Mouse (Mus musculus) midbrain, embryonic 15.5 days (tissue): ENCODE measurements around the gene Car2. TPM values are rescaled to one million over a fixed set of nuclear protein-coding genes. Genes with fewer than 3 reads are reported as not detected.
A peak's percentile ranks its signal among the peaks of the same experiment; 100 is the strongest.

ENCODE experiments used
- ATAC-seq: fragments of 200-750 bp; cut with Nextera tagmentation; replicated peaks from 2 replicates; pipeline ENCODE4 v1.8.0; 2017; ENCODE audit warnings: moderate TSS enrichment
- H3K27ac ChIP-seq: fragments of 300-500 bp; sonication (generic); 2 replicates; pipeline ENCODE4 v1.5.1; 2015; ENCODE audit warnings: mild to moderate bottlenecking, inconsistent platforms
- H3K27me3 ChIP-seq: fragments of 300-500 bp; sonication (generic); replicated peaks from 2 replicates; pipeline ENCODE4 v1.6.1; 2015; ENCODE audit warnings: inconsistent platforms
- H3K36me3 ChIP-seq: fragments of 300-500 bp; sonication (generic); replicated peaks from 2 replicates; pipeline ENCODE4 v1.6.1; 2015; ENCODE audit warnings: inconsistent platforms
- H3K4me1 ChIP-seq: fragments of 300-500 bp; sonication (generic); 2 replicates; pipeline ENCODE4 v1.6.1; 2015; ENCODE audit warnings: inconsistent platforms
- H3K4me2 ChIP-seq: fragments of 300-500 bp; sonication (generic); 2 replicates; pipeline ENCODE4 v1.6.1; 2015; ENCODE audit warnings: inconsistent platforms, mild to moderate bottlenecking, moderate library complexity
- H3K4me3 ChIP-seq: fragments of 300-500 bp; sonication (generic); 2 replicates; pipeline ENCODE4 v1.5.1; 2015; ENCODE audit warnings: mild to moderate bottlenecking, inconsistent platforms
- H3K9ac ChIP-seq: fragments of 300-500 bp; sonication (generic); 2 replicates; pipeline ENCODE4 v1.6.1; 2015; ENCODE audit warnings: mild to moderate bottlenecking, inconsistent platforms
- H3K9me3 ChIP-seq: fragments of 300-500 bp; sonication (generic); 2 replicates; pipeline ENCODE4 v1.6.1; 2016; ENCODE audit warnings: inconsistent platforms
- WGBS: fragments of 180-500 bp; shearing (Covaris S2); methylation state at CpG from one replicate; pipeline ENCODE4 v1.1.7; 2015; ENCODE audit warnings: mixed read lengths; 5-methylcytosine and 5-hydroxymethylcytosine counted together
- polyA plus RNA-seq: library from polyadenylated mRNA; unstranded; fragments of >200 nt; fragmentation: Nextera tagmentation; extraction: Ambion mirVana; gene quantifications from 2 replicates; pipeline ENCODE4 v1.2.1, GENCODE M21; 2015

The Car2 gene
- polyA plus RNA-seq, 1 experiment from 2014 or later, result 18.9 TPM

GRCm38 (mm10) chr3:14882756-14883155, 3.3 kb upstream of the Car2 start:
- WGBS, result 80% methylated on average over 3 of the region's 3 CpGs
- Histone ChIP-seq H3K27ac (no peak overlapping the region), H3K27me3 (peaks cover 2% of the 10 kb centered on the region; the same call in 1 of the 2 replicates), H3K4me1 (peaks cover 7% of the 10 kb centered on the region), H3K9me3 (no peaks in the 10 kb centered on the region), H3K9ac (no peak overlapping the region), H3K36me3 (no peaks in the 10 kb centered on the region), H3K4me3 (no peak overlapping the region), H3K4me2 (no peak overlapping the region)
- ATAC-seq, result no peak

- Histone ChIP-seq H3K9me3 (no peaks in the 10 kb centered on the region), H3K9ac (no peak overlapping the region), H3K27ac (no peak overlapping the region), H3K4me2 (no peak overlapping the region), H3K36me3 (no peaks in the 10 kb centered on the region), H3K4me1 (peaks cover 7% of the 10 kb centered on the region), H3K27me3 (peaks cover 5% of the 10 kb centered on the region; the same call in 1 of the 2 replicates), H3K4me3 (no peak overlapping the region)
- ATAC-seq, result no peak
These were observed 1.2 kb upstream of the Car2 start for GRCm38 (mm10) chr3:14884826-14885225.

GRCm38 (mm10) chr3:14887134-14887666, 1.1 kb downstream of the Car2 start:
- peak overlapping the region; percentile 56 for H3K4me3 ChIP-seq
- H3K4me1 ChIP-seq, result peaks cover 7% of the 10 kb centered on the region
- H3K27ac ChIP-seq, result no peak overlapping the region
- no peaks in the 10 kb centered on the region for H3K36me3 ChIP-seq
- H3K27me3 ChIP-seq, result peaks cover 5% of the 10 kb centered on the region; the same call in 1 of the 2 replicates
- no peak overlapping the region; the same call in 1 of the 2 replicates for H3K9ac ChIP-seq
- no peaks in the 10 kb centered on the region for H3K9me3 ChIP-seq
- WGBS, result 41% methylated on average over 11 of the region's 11 CpGs
- peak overlapping the region; percentile 82 for H3K4me2 ChIP-seq
- 0 out of 2 replicates have a peak, but pooled peaks have one; percentile 7 for ATAC-seq

GRCm38 (mm10) chr3:14887686-14888295, 1.7 kb downstream of the Car2 start:
- Histone ChIP-seq H3K27me3 (peaks cover 5% of the 10 kb centered on the region; the same call in 1 of the 2 replicates), H3K9ac (no peak overlapping the region), H3K9me3 (no peaks in the 10 kb centered on the region), H3K36me3 (no peaks in the 10 kb centered on the region), H3K4me2 (no peak overlapping the region; the same call in 1 of the 2 replicates), H3K27ac (no peak overlapping the region), H3K4me3 (no peak overlapping the region), H3K4me1 (peaks cover 7% of the 10 kb centered on the region)
- WGBS, result 80% methylated on average over 10 of the region's 10 CpGs
- ATAC-seq, result no peak

- no peak overlapping the region for H3K27ac ChIP-seq
- ATAC-seq, result no peak
- H3K9me3 ChIP-seq, result no peaks in the 10 kb centered on the region
- H3K4me3 ChIP-seq, result no peak overlapping the region
- no peak overlapping the region for H3K9ac ChIP-seq
- H3K4me2 ChIP-seq, result no peak overlapping the region
- H3K27me3 ChIP-seq, result peaks cover 5% of the 10 kb centered on the region; the same call in 1 of the 2 replicates
- 51% methylated on average over 2 of the region's 2 CpGs for WGBS
- H3K36me3 ChIP-seq, result no peaks in the 10 kb centered on the region
- peaks cover 7% of the 10 kb centered on the region for H3K4me1 ChIP-seq
These were observed 2.5 kb downstream of the Car2 start for GRCm38 (mm10) chr3:14888549-14888948.

- ATAC-seq, result no peak
- peaks cover 7% of the 10 kb centered on the region for H3K4me1 ChIP-seq
- H3K36me3 ChIP-seq, result no peaks in the 10 kb centered on the region
- no peak overlapping the region for H3K4me3 ChIP-seq
- peaks cover 5% of the 10 kb centered on the region; the same call in 1 of the 2 replicates for H3K27me3 ChIP-seq
- no peaks in the 10 kb centered on the region for H3K9me3 ChIP-seq
- no peak overlapping the region for H3K4me2 ChIP-seq
- no peak overlapping the region for H3K9ac ChIP-seq
- H3K27ac ChIP-seq, result no peak overlapping the region
- 66% methylated on average over 2 of the region's 2 CpGs for WGBS
These were observed 3.0 kb downstream of the Car2 start for GRCm38 (mm10) chr3:14889085-14889484.

GRCm38 (mm10) chr3:14889716-14890409, 3.8 kb downstream of the Car2 start:
- H3K27ac ChIP-seq, result 0 out of 2 replicates have a peak overlapping the region, but pooled peaks have one; percentile 1
- H3K9ac ChIP-seq, result no peak overlapping the region
- WGBS, result 30% methylated on average over 4 of the region's 4 CpGs
- no peak for ATAC-seq
- no peak overlapping the region for H3K4me3 ChIP-seq
- peaks cover 5% of the 10 kb centered on the region; the same call in 1 of the 2 replicates for H3K27me3 ChIP-seq
- no peaks in the 10 kb centered on the region for H3K9me3 ChIP-seq
- H3K4me2 ChIP-seq, result no peak overlapping the region
- no peaks in the 10 kb centered on the region for H3K36me3 ChIP-seq
- peaks cover 7% of the 10 kb centered on the region for H3K4me1 ChIP-seq

GRCm38 (mm10) chr3:14892991-14893390, 6.9 kb downstream of the Car2 start:
- Histone ChIP-seq H3K9me3 (no peaks in the 10 kb centered on the region), H3K27me3 (no peaks in the 10 kb centered on the region), H3K4me3 (no peak overlapping the region), H3K9ac (no peak overlapping the region), H3K4me1 (no peaks in the 10 kb centered on the region; the same call in 1 of the 2 replicates), H3K4me2 (no peak overlapping the region), H3K27ac (no peak overlapping the region), H3K36me3 (no peaks in the 10 kb centered on the region)
- 82% methylated on average over 3 of the region's 3 CpGs for WGBS
- no peak for ATAC-seq

- Histone ChIP-seq H3K27ac (no peak overlapping the region), H3K4me2 (no peak overlapping the region), H3K4me1 (no peaks in the 10 kb centered on the region; the same call in 1 of the 2 replicates), H3K9ac (no peak overlapping the region), H3K4me3 (no peak overlapping the region), H3K36me3 (no peaks in the 10 kb centered on the region), H3K27me3 (no peaks in the 10 kb centered on the region), H3K9me3 (no peaks in the 10 kb centered on the region)
- 85% methylated on average over 5 of the region's 5 CpGs for WGBS
- no peak for ATAC-seq
These were observed 7.6 kb downstream of the Car2 start for GRCm38 (mm10) chr3:14893700-14894099.

- Histone ChIP-seq H3K4me3 (no peak overlapping the region), H3K27me3 (no peaks in the 10 kb centered on the region), H3K9me3 (no peaks in the 10 kb centered on the region), H3K36me3 (no peaks in the 10 kb centered on the region), H3K9ac (no peak overlapping the region), H3K4me1 (no peaks in the 10 kb centered on the region; the same call in 1 of the 2 replicates), H3K27ac (no peak overlapping the region), H3K4me2 (no peak overlapping the region)
- ATAC-seq, result no peak
- whole genome bisulfite sequencing, result 96% methylated on average over 3 of the region's 3 CpGs
These were observed 9.3 kb downstream of the Car2 start for GRCm38 (mm10) chr3:14895333-14895732.

GRCm38 (mm10) chr3:14897770-14898169, 11.7 kb downstream of the Car2 start:
- WGBS, result 57% methylated on average over 6 of the region's 6 CpGs

GRCm38 (mm10) chr3:14903380-14903779, 17.3 kb downstream of the Car2 start:
- H3K27me3 ChIP-seq, result no peaks in the 10 kb centered on the region
- H3K9ac ChIP-seq, result no peak overlapping the region
- 95% methylated on average over 3 of the region's 3 CpGs for WGBS
- H3K36me3 ChIP-seq, result no peaks in the 10 kb centered on the region
- H3K27ac ChIP-seq, result no peak overlapping the region
- no peaks in the 10 kb centered on the region for H3K4me1 ChIP-seq
- H3K4me2 ChIP-seq, result no peak overlapping the region
- ATAC-seq, result no peak
- H3K9me3 ChIP-seq, result no peaks in the 10 kb centered on the region
- H3K4me3 ChIP-seq, result no peak overlapping the region

More at GRCm38 (mm10) chr3:14897770-14898169, 11.7 kb downstream of the Car2 start:
- no peak overlapping the region for H3K9ac ChIP-seq
- no peak overlapping the region for H3K4me3 ChIP-seq
- H3K27me3 ChIP-seq, result no peaks in the 10 kb centered on the region
- no peak for ATAC-seq
- H3K4me2 ChIP-seq, result no peak overlapping the region
- H3K27ac ChIP-seq, result no peak overlapping the region
- H3K36me3 ChIP-seq, result no peaks in the 10 kb centered on the region
- no peaks in the 10 kb centered on the region for H3K9me3 ChIP-seq
- no peaks in the 10 kb centered on the region; the same call in 1 of the 2 replicates for H3K4me1 ChIP-seq
